Mouse (Mus musculus): ENCODE data around the gene Atp8b2. TPM values are rescaled to one million over a fixed set of nuclear protein-coding genes. Genes with fewer than 3 reads are reported as not detected.

Atp8b2 gene
- polyA plus RNA-seq, 1 experiment from 2014 or later: 5.0 TPM

GRCm38 (mm10) chr3:89959435-89959834 lies 3.9 kb downstream of the Atp8b2 start:
- WGBS: 75% methylated on average over 4 of the region's 4 CpGs
- Histone ChIP-seq H3K4me1 (replicated peaks; ENCODE audit: control insufficient read depth, insufficient read depth) (peaks cover 5% of the 10 kb centered on the region), H3K4me3 (ENCODE audit: low read depth, low read length) (no peak overlapping the region), H3K27me3 (ENCODE audit: control insufficient read depth, insufficient read depth, low read length) (no peaks in the 10 kb centered on the region), H3K9ac (ENCODE audit: low read length) (no peak overlapping the region), H3K4me2 (replicated peaks; ENCODE audit: low read depth) (no peak overlapping the region), H3K27ac (replicated peaks) (no peak overlapping the region), H3K36me3 (ENCODE audit: control insufficient read depth, insufficient read depth, low read length) (peaks cover 6% of the 10 kb centered on the region), H3K9me3 (ENCODE audit: control insufficient read depth, low read length) (no peaks in the 10 kb centered on the region)
- TF ChIP-seq CTCF (IDR thresholded peaks at IDR 0.05; ENCODE audit: low read depth): no peak
- no peak for TF ChIP-seq EP300 (optimal IDR thresholded peaks at IDR 0.05)
- ATAC-seq (ENCODE audit: low FRiP score, low TSS enrichment) (no peak), DNase-seq (ENCODE audit: low spot score) (no peak)

- ATAC-seq (ENCODE audit: low FRiP score, low TSS enrichment) (no peak), DNase-seq (ENCODE audit: low spot score) (no peak)
- WGBS: 97% methylated on average over 9 of the region's 9 CpGs
- Histone ChIP-seq H3K4me2 (replicated peaks; ENCODE audit: low read depth) (no peak overlapping the region), H3K4me1 (replicated peaks; ENCODE audit: control insufficient read depth, insufficient read depth) (peaks cover 5% of the 10 kb centered on the region), H3K36me3 (ENCODE audit: control insufficient read depth, insufficient read depth, low read length) (peaks cover 6% of the 10 kb centered on the region), H3K27me3 (ENCODE audit: control insufficient read depth, insufficient read depth, low read length) (no peaks in the 10 kb centered on the region), H3K4me3 (ENCODE audit: low read depth, low read length) (no peak overlapping the region), H3K9me3 (ENCODE audit: control insufficient read depth, low read length) (no peaks in the 10 kb centered on the region), H3K9ac (ENCODE audit: low read length) (no peak overlapping the region), H3K27ac (replicated peaks) (no peak overlapping the region)
- no peak for TF ChIP-seq CTCF (IDR thresholded peaks at IDR 0.05; ENCODE audit: low read depth)
- TF ChIP-seq EP300 (optimal IDR thresholded peaks at IDR 0.05): no peak
Measured at GRCm38 (mm10) chr3:89957880-89958279, 5.4 kb downstream of the Atp8b2 start.

- Histone ChIP-seq H3K9ac (ENCODE audit: low read length) (no peak overlapping the region), H3K36me3 (ENCODE audit: control insufficient read depth, insufficient read depth, low read length) (peaks cover 15% of the 10 kb centered on the region), H3K4me1 (replicated peaks; ENCODE audit: control insufficient read depth, insufficient read depth) (peaks cover 2% of the 10 kb centered on the region; the same call in 1 of the 2 replicates), H3K27me3 (ENCODE audit: control insufficient read depth, insufficient read depth, low read length) (no peaks in the 10 kb centered on the region), H3K4me3 (ENCODE audit: low read depth, low read length) (no peak overlapping the region), H3K27ac (replicated peaks) (no peak overlapping the region), H3K9me3 (ENCODE audit: control insufficient read depth, low read length) (no peaks in the 10 kb centered on the region), H3K4me2 (replicated peaks; ENCODE audit: low read depth) (no peak overlapping the region)
- DNase-seq (ENCODE audit: low spot score): no peak
- ATAC-seq (ENCODE audit: low FRiP score, low TSS enrichment): no peak
- 90% methylated on average over 7 of the region's 7 CpGs for WGBS
- no peak for TF ChIP-seq CTCF (IDR thresholded peaks at IDR 0.05; ENCODE audit: low read depth)
- no peak for TF ChIP-seq EP300 (optimal IDR thresholded peaks at IDR 0.05)
Measured at GRCm38 (mm10) chr3:89956177-89956971, 6.9 kb downstream of the Atp8b2 start.

- peak; percentile 68; the same call in 1 of the 2 replicates for ATAC-seq (ENCODE audit: low FRiP score, low TSS enrichment)
- Histone ChIP-seq H3K9me3 (ENCODE audit: control insufficient read depth, low read length) (no peaks in the 10 kb centered on the region), H3K9ac (ENCODE audit: low read length) (no peak overlapping the region), H3K27me3 (ENCODE audit: control insufficient read depth, insufficient read depth, low read length) (no peaks in the 10 kb centered on the region), H3K36me3 (ENCODE audit: control insufficient read depth, insufficient read depth, low read length) (peaks cover 29% of the 10 kb centered on the region), H3K4me1 (replicated peaks; ENCODE audit: control insufficient read depth, insufficient read depth) (no peaks in the 10 kb centered on the region), H3K4me2 (replicated peaks; ENCODE audit: low read depth) (no peak overlapping the region), H3K27ac (replicated peaks) (no peak overlapping the region), H3K4me3 (ENCODE audit: low read depth, low read length) (no peak overlapping the region)
- peak; percentile 97 for TF ChIP-seq CTCF (IDR thresholded peaks at IDR 0.05; ENCODE audit: low read depth)
- TF ChIP-seq EP300 (optimal IDR thresholded peaks at IDR 0.05): no peak
- WGBS: 2% methylated on average over 4 of the region's 4 CpGs
- DNase-seq (ENCODE audit: low spot score): peak; percentile 82
Measured at GRCm38 (mm10) chr3:89953420-89953819, 9.9 kb downstream of the Atp8b2 start.

GRCm38 (mm10) chr3:89948655-89949054 lies 14.7 kb downstream of the Atp8b2 start:
- Histone ChIP-seq H3K9ac (ENCODE audit: low read length) (no peak overlapping the region), H3K4me2 (replicated peaks; ENCODE audit: low read depth) (no peak overlapping the region), H3K27me3 (ENCODE audit: control insufficient read depth, insufficient read depth, low read length) (no peaks in the 10 kb centered on the region), H3K36me3 (ENCODE audit: control insufficient read depth, insufficient read depth, low read length) (peaks cover 58% of the 10 kb centered on the region), H3K4me3 (ENCODE audit: low read depth, low read length) (no peak overlapping the region), H3K4me1 (replicated peaks; ENCODE audit: control insufficient read depth, insufficient read depth) (no peaks in the 10 kb centered on the region), H3K9me3 (ENCODE audit: control insufficient read depth, low read length) (no peaks in the 10 kb centered on the region), H3K27ac (replicated peaks) (no peak overlapping the region)
- 78% methylated on average over 6 of the region's 6 CpGs for WGBS
- DNase-seq (ENCODE audit: low spot score): no peak
- peak; percentile 53 for ATAC-seq (ENCODE audit: low FRiP score, low TSS enrichment)
- no peak for TF ChIP-seq CTCF (IDR thresholded peaks at IDR 0.05; ENCODE audit: low read depth)
- no peak for TF ChIP-seq EP300 (optimal IDR thresholded peaks at IDR 0.05)

- Histone ChIP-seq H3K36me3 (ENCODE audit: control insufficient read depth, insufficient read depth, low read length) (peaks cover 62% of the 10 kb centered on the region), H3K9me3 (ENCODE audit: control insufficient read depth, low read length) (no peaks in the 10 kb centered on the region), H3K27me3 (ENCODE audit: control insufficient read depth, insufficient read depth, low read length) (no peaks in the 10 kb centered on the region), H3K27ac (replicated peaks) (no peak overlapping the region), H3K4me1 (replicated peaks; ENCODE audit: control insufficient read depth, insufficient read depth) (no peaks in the 10 kb centered on the region), H3K4me3 (ENCODE audit: low read depth, low read length) (no peak overlapping the region), H3K4me2 (replicated peaks; ENCODE audit: low read depth) (no peak overlapping the region), H3K9ac (ENCODE audit: low read length) (no peak overlapping the region)
- WGBS: 86% methylated on average over 11 of the region's 11 CpGs
- no peak for DNase-seq (ENCODE audit: low spot score)
- no peak for ATAC-seq (ENCODE audit: low FRiP score, low TSS enrichment)
- TF ChIP-seq CTCF (IDR thresholded peaks at IDR 0.05; ENCODE audit: low read depth) (peak; percentile 19; the same call in 1 of the 2 replicates), EP300 (optimal IDR thresholded peaks at IDR 0.05) (no peak)
Measured at GRCm38 (mm10) chr3:89948021-89948420, 15.3 kb downstream of the Atp8b2 start.

Data from stomach, postnatal 0 days (tissue).